Mouse (Mus musculus): Measurements from ENCODE around the gene Metrn.

- TF ChIP-seq CTCF (conservative IDR thresholded peaks at IDR 0.05 in 1 of 2, IDR thresholded peaks at IDR 0.05 in 1 of 2; ENCODE audit: low read depth in 2 of 2, low read length in 2 of 2) (no peak), ZKSCAN1 (IDR thresholded peaks at IDR 0.05; ENCODE audit: borderline replicate concordance, low read depth, low read length) (no peak), POLR2A (IDR thresholded peaks at IDR 0.05; ENCODE audit: low read depth, low read length) (no peak), TCF12 (IDR thresholded peaks at IDR 0.05; ENCODE audit: low read depth, low read length) (no peak), CHD1 (IDR thresholded peaks at IDR 0.05; ENCODE audit: low read depth, low read length) (no peak), ZMIZ1 (IDR thresholded peaks at IDR 0.05; ENCODE audit: low read depth, low read length) (no peak), ELF1 (IDR thresholded peaks at IDR 0.05; ENCODE audit: low read depth, low read length) (no peak), NRF1 (IDR thresholded peaks at IDR 0.05; ENCODE audit: low read depth, low read length) (no peak), MAX (IDR thresholded peaks at IDR 0.05; ENCODE audit: low read length) (no peak), MAFK (IDR thresholded peaks at IDR 0.05; ENCODE audit: insufficient replicate concordance, low read length) (no peak)
Measured at GRCm38 (mm10) chr17:25786280-25786679, 10.7 kb downstream of the Metrn start, which contains the start of gene Ccdc78.
